Mouse (Mus musculus) hindbrain, embryonic 13.5 days (tissue): ENCODE measurements at regions not wholly inside any gene's neighbourhood (a gene's known extent, or its start where the extent isn't known, plus 50 kb on each side); places are given as distances from the start of the nearest gene placed in this dataset.
"Not testable (repeated sequence)": the region's sequence is repeated elsewhere in the genome, so short reads cannot be mapped to it uniquely, and the experiment has no call there.

Experiments
- ATAC-seq: fragments of 200-750 bp; cut with Nextera tagmentation; 2 replicates; pipeline ENCODE4 v1.8.0; 2017; ENCODE audit warnings: moderate TSS enrichment; ENCODE audit not compliant: low FRiP score
- H3K27ac ChIP-seq: fragments of 300-500 bp; sonication (generic); 2 replicates; pipeline ENCODE4 v1.5.1; 2015; ENCODE audit warnings: inconsistent platforms, mild to moderate bottlenecking, moderate library complexity
- H3K27me3 ChIP-seq: fragments of 300-500 bp; sonication (generic); 2 replicates; pipeline ENCODE4 v1.6.1; 2015; ENCODE audit warnings: mild to moderate bottlenecking, inconsistent platforms
- H3K36me3 ChIP-seq: fragments of 300-500 bp; sonication (generic); 2 replicates; pipeline ENCODE4 v1.6.1; 2015; ENCODE audit warnings: mild to moderate bottlenecking, inconsistent platforms
- H3K4me1 ChIP-seq: fragments of 300-500 bp; sonication (generic); replicated peaks from 2 replicates; pipeline ENCODE4 v1.6.1; 2015; ENCODE audit warnings: inconsistent platforms
- H3K4me2 ChIP-seq: fragments of 300-500 bp; sonication (generic); 2 replicates; pipeline ENCODE4 v1.6.1; 2015; ENCODE audit warnings: inconsistent platforms, mild to moderate bottlenecking, moderate library complexity
- H3K4me3 ChIP-seq: fragments of 300-500 bp; sonication (generic); 2 replicates; pipeline ENCODE4 v1.5.1; 2015; ENCODE audit warnings: mild to moderate bottlenecking, inconsistent platforms
- H3K9ac ChIP-seq: fragments of 300-500 bp; sonication (generic); 2 replicates; pipeline ENCODE4 v1.6.1; 2015; ENCODE audit warnings: mild to moderate bottlenecking, inconsistent platforms
- H3K9me3 ChIP-seq: fragments of 300-500 bp; sonication (generic); 2 replicates; pipeline ENCODE4 v1.6.1; 2016; ENCODE audit warnings: inconsistent platforms
- WGBS: fragments of 180-500 bp; shearing (Covaris S2); methylation state at CpG from one replicate; pipeline ENCODE4 v1.1.7; 2015; 5-methylcytosine and 5-hydroxymethylcytosine counted together

DNA sequence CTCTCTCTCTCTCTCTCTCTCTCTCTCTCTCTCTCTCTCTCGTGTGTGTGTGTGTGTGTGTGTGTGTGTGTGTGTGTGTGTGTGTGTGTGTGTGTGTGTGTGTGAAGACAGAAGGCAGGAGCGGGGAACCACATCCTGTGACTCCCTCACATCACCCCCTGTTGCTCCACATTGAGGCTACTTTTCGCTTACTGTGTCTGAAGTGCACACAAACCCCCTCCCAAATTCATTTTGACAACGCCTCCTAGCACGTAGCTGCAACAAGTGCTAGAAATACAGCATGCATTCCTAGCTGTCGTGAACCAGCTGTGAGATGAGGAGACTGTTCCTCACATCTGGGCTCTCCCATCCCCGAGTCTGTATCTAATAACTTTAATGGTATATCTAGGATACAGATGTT is 106.4 kb downstream of the Dad1 start:
- H3K27ac ChIP-seq: no peak overlapping the region
- no peak overlapping the region for H3K4me3 ChIP-seq
- no peaks in the 10 kb centered on the region for H3K9me3 ChIP-seq
- no peak overlapping the region for H3K4me2 ChIP-seq
- 84% methylated on average over 6 of the region's 7 CpGs for WGBS
- peaks cover 16% of the 10 kb centered on the region for H3K4me1 ChIP-seq
- no peaks in the 10 kb centered on the region for H3K36me3 ChIP-seq
- no peak for ATAC-seq
- H3K27me3 ChIP-seq: no peaks in the 10 kb centered on the region
- no peak overlapping the region for H3K9ac ChIP-seq

GRCm38 (mm10) chr14:54145743-54146741 is 107.9 kb downstream of the Dad1 start:
- Histone ChIP-seq H3K27me3 (no peaks in the 10 kb centered on the region), H3K36me3 (no peaks in the 10 kb centered on the region), H3K4me1 (peaks cover 16% of the 10 kb centered on the region), H3K9me3 (no peaks in the 10 kb centered on the region), H3K4me2 (no peak overlapping the region), H3K27ac (peak overlapping the region; percentile 31; the same call in 1 of the 2 replicates), H3K4me3 (no peak overlapping the region), H3K9ac (no peak overlapping the region)
- ATAC-seq: peak; percentile 52; the same call in 1 of the 2 replicates
- 34% methylated on average over 11 of the region's 11 CpGs for WGBS

DNA sequence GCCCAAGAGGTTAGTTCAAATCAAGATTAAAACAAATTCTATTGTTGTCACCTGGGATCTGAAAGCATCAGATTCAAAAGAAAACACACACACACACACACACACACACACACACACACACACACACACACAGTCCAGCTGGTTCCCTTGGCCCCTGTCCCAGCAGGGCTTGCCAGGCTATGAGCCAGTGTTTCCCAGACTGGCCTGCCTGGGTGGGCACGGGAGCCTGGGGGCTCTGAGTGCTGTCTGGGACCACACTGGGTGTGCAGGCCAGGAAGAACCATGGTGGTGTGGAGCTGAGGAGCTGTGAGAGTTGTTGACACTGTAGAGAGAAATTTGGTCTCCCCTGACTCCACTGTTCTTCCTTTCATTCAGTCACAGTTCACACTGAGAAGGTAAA is 110.1 kb downstream of the Dad1 start:
- Histone ChIP-seq H3K36me3 (no peaks in the 10 kb centered on the region), H3K4me2 (no peak overlapping the region), H3K4me3 (no peak overlapping the region), H3K4me1 (peaks cover 16% of the 10 kb centered on the region), H3K27me3 (no peaks in the 10 kb centered on the region), H3K27ac (no peak overlapping the region), H3K9ac (no peak overlapping the region), H3K9me3 (no peaks in the 10 kb centered on the region)
- WGBS: 56% methylated on average over 1 of the region's 1 CpGs
- ATAC-seq: peak; percentile 80

DNA sequence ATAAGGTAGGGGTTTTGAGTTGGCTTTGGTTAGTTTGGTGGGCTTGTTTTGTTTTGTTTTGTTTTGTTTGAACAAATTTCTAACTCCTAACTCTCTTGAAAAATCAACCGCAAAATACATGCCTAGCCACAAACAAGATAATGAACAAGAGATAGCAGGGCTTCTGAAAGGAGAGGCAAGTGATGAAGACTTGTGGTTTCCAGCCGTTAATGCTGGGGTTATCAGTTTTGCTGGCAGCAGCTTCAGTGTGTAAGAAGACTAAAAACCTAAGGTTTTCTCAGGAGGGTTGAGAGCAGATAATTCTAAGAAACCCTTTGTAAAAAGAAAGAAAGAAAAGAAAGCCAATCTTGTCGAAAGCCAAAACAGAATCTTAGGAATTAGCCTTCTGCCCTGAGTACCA is 115.6 kb downstream of the Dad1 start:
- H3K4me3 ChIP-seq: no peak overlapping the region
- H3K4me1 ChIP-seq: no peaks in the 10 kb centered on the region
- no peak overlapping the region for H3K9ac ChIP-seq
- no peaks in the 10 kb centered on the region for H3K27me3 ChIP-seq
- H3K4me2 ChIP-seq: no peak overlapping the region
- H3K27ac ChIP-seq: no peak overlapping the region
- 93% methylated on average over 3 of the region's 3 CpGs for WGBS
- H3K9me3 ChIP-seq: no peaks in the 10 kb centered on the region
- no peak for ATAC-seq
- H3K36me3 ChIP-seq: no peaks in the 10 kb centered on the region

DNA sequence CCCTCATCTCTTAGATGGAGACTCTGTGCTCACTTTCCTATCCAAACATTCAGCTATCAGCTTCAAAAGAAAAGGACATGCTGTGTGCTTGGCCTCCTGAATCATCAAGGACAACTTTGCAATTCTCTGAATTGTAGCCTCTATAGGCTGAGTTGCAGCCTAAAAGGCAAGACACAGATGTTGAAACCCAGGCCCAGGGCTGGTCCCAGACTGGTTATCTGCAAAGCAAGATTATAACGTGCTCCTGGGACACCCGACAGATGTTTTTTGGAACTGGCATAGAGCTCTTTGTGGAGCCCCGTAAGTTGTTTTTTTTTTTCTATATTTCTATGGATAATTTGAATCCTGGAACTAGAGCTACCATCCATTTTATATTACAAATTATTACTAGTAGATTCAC is 117.4 kb downstream of the Dad1 start:
- ATAC-seq: no peak

DNA sequence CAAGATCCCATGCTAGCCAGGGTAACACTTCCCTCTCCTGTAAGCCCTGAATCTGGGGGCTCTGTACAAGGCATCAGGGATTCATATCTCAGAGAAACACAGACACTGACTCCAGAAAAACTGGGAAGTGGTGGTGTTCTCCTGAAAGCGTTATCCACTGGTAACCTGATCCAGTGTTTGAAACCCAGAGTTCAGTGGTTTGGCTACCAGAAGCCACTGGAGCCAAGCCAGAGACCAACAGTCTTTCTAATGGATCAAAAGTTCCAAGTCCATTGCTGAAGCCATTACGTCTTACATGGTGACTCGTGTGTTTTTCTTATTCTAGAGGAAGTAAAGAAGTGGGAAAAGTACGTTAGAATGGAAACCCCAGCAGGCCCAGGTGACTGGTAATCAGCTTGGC is 125.6 kb downstream of the Dad1 start:
- Histone ChIP-seq H3K27ac (no peak overlapping the region), H3K4me2 (no peak overlapping the region), H3K27me3 (no peaks in the 10 kb centered on the region), H3K4me3 (no peak overlapping the region), H3K9me3 (no peaks in the 10 kb centered on the region), H3K4me1 (peaks cover 4% of the 10 kb centered on the region; the same call in 1 of the 2 replicates), H3K9ac (no peak overlapping the region), H3K36me3 (no peaks in the 10 kb centered on the region)
- ATAC-seq: no peak
- 78% methylated on average over 4 of the region's 4 CpGs for WGBS

More for the DNA sequence above, 117.4 kb downstream of the Dad1 start:
- Histone ChIP-seq H3K4me2 (no peak overlapping the region), H3K36me3 (no peaks in the 10 kb centered on the region), H3K9ac (no peak overlapping the region), H3K4me1 (no peaks in the 10 kb centered on the region), H3K27me3 (no peaks in the 10 kb centered on the region), H3K4me3 (no peak overlapping the region), H3K27ac (no peak overlapping the region), H3K9me3 (no peaks in the 10 kb centered on the region)
- 90% methylated on average over 3 of the region's 3 CpGs for WGBS

- Histone ChIP-seq H3K9me3 (no peaks in the 10 kb centered on the region), H3K36me3 (no peaks in the 10 kb centered on the region), H3K4me1 (peaks cover 4% of the 10 kb centered on the region; the same call in 1 of the 2 replicates), H3K9ac (no peak overlapping the region), H3K4me3 (no peak overlapping the region), H3K27me3 (no peaks in the 10 kb centered on the region), H3K27ac (no peak overlapping the region), H3K4me2 (no peak overlapping the region)
- ATAC-seq: no peak
Observed at GRCm38 (mm10) chr14:54125510-54125909, 128.4 kb downstream of the Dad1 start.

DNA sequence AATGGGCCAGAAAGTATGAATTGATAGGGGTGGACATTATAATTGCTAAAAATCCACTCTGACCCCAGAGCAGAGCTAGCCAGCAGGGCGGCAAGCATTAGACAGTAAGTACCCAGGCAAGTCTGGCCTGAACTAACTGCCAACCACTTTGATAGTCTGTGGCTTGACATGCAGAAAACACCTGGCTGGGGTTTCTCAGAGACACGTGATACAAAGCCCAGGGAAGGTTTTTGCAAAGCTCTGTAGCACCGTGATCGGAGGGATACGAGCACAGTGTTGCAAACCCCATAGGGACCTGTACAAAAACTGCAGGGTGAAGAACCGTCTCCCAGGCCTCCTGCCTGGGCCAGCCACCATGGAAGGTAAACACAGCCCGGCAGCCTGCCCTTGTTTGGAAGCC is 131.9 kb downstream of the Dad1 start:
- Histone ChIP-seq H3K4me3 (no peak overlapping the region), H3K4me1 (peaks cover 4% of the 10 kb centered on the region; the same call in 1 of the 2 replicates), H3K27me3 (no peaks in the 10 kb centered on the region), H3K4me2 (no peak overlapping the region), H3K9me3 (no peaks in the 10 kb centered on the region), H3K36me3 (no peaks in the 10 kb centered on the region), H3K27ac (no peak overlapping the region), H3K9ac (no peak overlapping the region)
- WGBS: 79% methylated on average over 7 of the region's 7 CpGs
- ATAC-seq: no peak

GRCm38 (mm10) chr14:54121340-54121739 is 132.6 kb downstream of the Dad1 start:
- Histone ChIP-seq H3K9ac (no peak overlapping the region), H3K4me1 (peaks cover 4% of the 10 kb centered on the region; the same call in 1 of the 2 replicates), H3K36me3 (no peaks in the 10 kb centered on the region), H3K27ac (no peak overlapping the region), H3K4me2 (no peak overlapping the region), H3K4me3 (no peak overlapping the region), H3K27me3 (no peaks in the 10 kb centered on the region), H3K9me3 (no peaks in the 10 kb centered on the region)
- WGBS: 81% methylated on average over 4 of the region's 4 CpGs
- ATAC-seq: no peak

DNA sequence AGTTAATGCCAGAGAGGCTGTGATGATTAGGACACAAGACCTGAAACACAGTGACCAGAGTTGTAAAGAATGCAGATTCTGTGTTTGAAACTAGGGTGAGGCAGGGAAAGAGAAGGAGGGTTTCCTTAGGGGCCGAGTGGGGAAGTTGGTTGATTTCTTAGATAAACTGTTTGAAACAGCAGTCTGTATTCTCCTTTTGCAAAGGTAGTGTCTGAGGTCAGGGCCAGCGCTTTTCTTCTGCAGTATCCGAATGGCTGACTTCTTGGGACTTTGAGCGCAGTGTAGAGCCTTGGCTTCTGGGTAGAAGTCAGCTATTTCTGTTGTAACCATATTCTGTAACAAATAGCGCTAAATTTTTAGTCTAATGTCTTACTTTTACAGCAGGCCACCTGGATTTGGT is 133.7 kb downstream of the Dad1 start:
- H3K9ac ChIP-seq: no peak overlapping the region
- 92% methylated on average over 5 of the region's 5 CpGs for WGBS
- no peaks in the 10 kb centered on the region for H3K9me3 ChIP-seq
- H3K27ac ChIP-seq: no peak overlapping the region
- no peaks in the 10 kb centered on the region for H3K36me3 ChIP-seq
- H3K4me3 ChIP-seq: no peak overlapping the region
- ATAC-seq: no peak
- H3K27me3 ChIP-seq: no peaks in the 10 kb centered on the region
- no peak overlapping the region for H3K4me2 ChIP-seq
- no peaks in the 10 kb centered on the region for H3K4me1 ChIP-seq

GRCm38 (mm10) chr14:54117607-54118006 is 136.3 kb downstream of the Dad1 start:
- H3K4me2 ChIP-seq, H3K27ac ChIP-seq, H3K9me3 ChIP-seq, H3K36me3 ChIP-seq, ATAC-seq, H3K9ac ChIP-seq, H3K27me3 ChIP-seq, H3K4me3 ChIP-seq, H3K4me1 ChIP-seq: not testable (repeated sequence)
- WGBS: 86% methylated on average over 8 of the region's 8 CpGs

DNA sequence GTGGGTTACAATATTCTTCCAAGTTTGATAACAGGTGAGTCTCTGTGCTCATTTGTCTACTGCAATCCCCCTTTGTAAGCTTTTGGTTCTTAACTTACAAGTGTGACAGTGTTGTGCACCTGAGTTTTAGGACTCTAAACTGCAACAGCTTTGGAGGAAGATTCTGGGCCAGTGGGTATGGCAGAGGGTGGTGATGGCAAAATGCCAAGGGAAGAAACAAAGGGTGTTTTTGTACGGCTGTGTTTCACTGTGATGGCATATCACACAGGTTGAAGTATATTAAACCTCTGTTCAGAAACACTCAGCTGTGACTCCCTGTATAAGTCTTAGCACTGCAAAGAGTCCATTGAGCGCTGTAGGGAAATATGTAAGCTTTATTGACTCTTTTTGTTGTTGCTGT is 140.7 kb downstream of the Dad1 start:
- no peak overlapping the region for H3K4me2 ChIP-seq
- WGBS: 69% methylated on average over 2 of the region's 2 CpGs
- H3K36me3 ChIP-seq: no peaks in the 10 kb centered on the region
- no peak overlapping the region for H3K27ac ChIP-seq
- ATAC-seq: no peak
- H3K4me1 ChIP-seq: peaks cover 16% of the 10 kb centered on the region
- H3K9ac ChIP-seq: no peak overlapping the region
- H3K4me3 ChIP-seq: no peak overlapping the region
- no peaks in the 10 kb centered on the region for H3K27me3 ChIP-seq
- H3K9me3 ChIP-seq: no peaks in the 10 kb centered on the region

DNA sequence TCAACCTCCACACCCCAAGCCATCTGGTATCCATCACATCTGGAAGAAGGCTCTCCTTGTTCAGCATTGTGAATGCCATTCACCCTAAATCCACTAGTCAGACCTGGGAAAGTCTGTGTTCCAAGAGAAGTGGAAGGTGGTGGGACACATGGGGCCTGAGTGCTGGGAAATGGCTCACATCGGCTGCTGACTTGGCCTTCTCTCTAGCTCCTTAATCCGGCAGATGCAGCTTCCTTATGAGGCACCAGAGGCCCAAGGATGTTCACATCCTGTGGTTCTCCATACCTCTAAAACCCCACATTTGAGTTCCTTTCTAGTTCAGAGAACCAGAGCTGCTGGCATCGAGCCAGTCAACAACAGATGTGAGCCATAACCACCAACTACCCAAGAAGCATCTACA is 142.9 kb downstream of the Dad1 start:
- 88% methylated on average over 3 of the region's 3 CpGs for whole genome bisulfite sequencing
- Histone ChIP-seq H3K4me1 (peaks cover 18% of the 10 kb centered on the region), H3K9ac (no peak overlapping the region)

More for the DNA sequence above, 142.9 kb downstream of the Dad1 start:
- no peak for ATAC-seq
- Histone ChIP-seq H3K4me3 (no peak overlapping the region), H3K4me2 (no peak overlapping the region), H3K36me3 (no peaks in the 10 kb centered on the region), H3K27me3 (no peaks in the 10 kb centered on the region), H3K27ac (no peak overlapping the region), H3K9me3 (no peaks in the 10 kb centered on the region)
